8 mouse cellular contexts compared by ENCODE assay signal in the genomic region with DNA sequence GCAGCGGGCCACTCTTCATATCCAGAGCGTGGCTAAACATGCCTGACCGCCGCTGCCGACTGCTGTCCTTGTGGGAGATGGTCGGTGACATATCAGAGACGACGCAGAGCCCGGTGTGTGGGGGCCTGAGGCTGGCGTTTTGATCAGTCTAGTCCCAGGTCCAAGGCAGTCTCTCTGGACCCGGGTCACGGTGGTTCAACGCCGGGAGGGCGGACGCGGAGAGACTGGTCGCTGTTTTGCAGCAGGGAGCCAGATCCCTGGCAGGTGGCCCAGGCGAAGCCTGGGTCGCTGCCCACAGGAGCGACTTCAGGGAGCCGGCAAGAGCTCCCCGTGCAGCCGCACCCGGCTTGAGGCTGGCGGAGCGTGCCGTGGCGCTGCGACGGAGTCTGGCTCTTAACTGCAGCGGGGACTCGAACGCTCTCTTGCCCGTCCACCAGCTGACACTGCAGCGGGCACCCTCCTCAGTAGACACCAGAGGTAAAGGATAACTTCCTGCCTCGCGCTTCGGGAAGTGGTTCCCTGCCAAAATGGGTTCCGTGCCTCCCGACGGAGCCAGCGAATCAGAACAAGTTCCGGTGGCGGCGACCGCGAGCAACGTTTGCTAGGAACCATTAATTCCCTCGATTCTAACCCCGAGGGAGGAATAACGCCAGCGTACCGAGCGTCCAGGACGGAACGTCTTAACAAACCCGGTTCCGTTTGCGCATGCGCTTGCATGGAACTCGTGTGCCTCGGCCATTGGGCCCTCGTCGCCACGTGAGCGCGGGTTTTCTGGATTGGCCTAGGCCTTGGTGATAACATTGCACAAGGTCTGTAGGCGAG. TPM values are rescaled to one million over a fixed set of nuclear protein-coding genes. Genes with fewer than 3 reads are reported as not detected.
A peak's percentile ranks its signal among the peaks of the same experiment; 100 is the strongest.
DNase-seq lines count a peak whose midpoint lies in the region; ATAC-seq lines count a peak whose summit lies in the region.

TSS of gene Slc33a1 (minus strand) at position 669 of the 822 bp plus-strand sequence.

- WGBS in lung, embryonic 16.5 days, result under 1% methylated on average over 69 of the region's 69 CpGs

- peak; percentile 99 for DNase-seq in MEL-GATA-1-ER (ENCODE audit: extremely low read depth, low read depth)
- peak; percentile 99 for DNase-seq in cerebellum, adult 8-10 months
- peak; percentile 100 for DNase-seq in forelimb bud, embryonic 11.5 days (ENCODE audit: low read depth, low spot score)
- DNase-seq in layer of hippocampus, adult 9-10 months (ENCODE audit: low spot score), result peak; percentile 98
- peak; percentile 98 for DNase-seq in ovary, postnatal 10 days (ENCODE audit: low spot score)
- DNase-seq in thymus, postnatal 10 days (ENCODE audit: low spot score in 2 of 2), result peak; percentile 95 to 98

- peaks cover 4% of the 10 kb centered on the region; the same call in 1 of the 2 replicates for H3K27me3 ChIP-seq in lung, embryonic 16.5 days (ENCODE audit: control insufficient read depth, insufficient read depth, low read depth, low read length)

- no peaks in the 10 kb centered on the region for H3K36me3 ChIP-seq in lung, embryonic 16.5 days (ENCODE audit: control insufficient read depth, insufficient read depth, low read length)

- H3K9ac ChIP-seq in lung, embryonic 16.5 days (ENCODE audit: low read length), result peak within 1 kb of the TSS; percentile 85

- peak within 1 kb of the TSS; percentile 90 for H3K4me2 ChIP-seq in lung, embryonic 16.5 days (ENCODE audit: low read depth, low read length)

- peak within 1 kb of the TSS; percentile 92 for H3K4me3 ChIP-seq in lung, embryonic 16.5 days (ENCODE audit: low read length)

- peak within 1 kb of the TSS; percentile 92 for H3K27ac ChIP-seq in lung, embryonic 16.5 days (ENCODE audit: low read length)

- no peaks in the 10 kb centered on the region for H3K9me3 ChIP-seq in lung, embryonic 16.5 days (ENCODE audit: control insufficient read depth, low read length)

- peak; percentile 94 to 97 for ATAC-seq in hematopoietic stem cell, adult 5-6 weeks (replicated peaks in 1 of 2; ENCODE audit: insufficient read depth in 1 of 2, low FRiP score in 2 of 2, low TSS enrichment in 1 of 2, low read depth in 1 of 2, poor library complexity in 2 of 2, severe bottlenecking in 2 of 2)
- peak; percentile 97 for ATAC-seq in lung, embryonic 16.5 days (ENCODE audit: low read depth)

- peaks cover 9% of the 10 kb centered on the region for H3K4me1 ChIP-seq in lung, embryonic 16.5 days (replicated peaks; ENCODE audit: control insufficient read depth, insufficient read depth, low read length)

RNA-seq across cellular contexts. Expression of gene Slc33a1, which starts in this region (rescaled TPM):
- 13.4 TPM in 2 replicates for total RNA-seq in hematopoietic stem cell, adult 5-6 weeks (2017)
- polyA plus RNA-seq in lung, embryonic 16.5 days (2015; fragmentation: Nextera tagmentation; extraction: Ambion mirVana), result 15.6 and 17.1 TPM in 2 replicates

Comparison
In these comparisons a context has a peak if more than half of its experiments do, and no peak if none do; other contexts are left out.
1. Peak in every context shown above with its lines: DNase-seq, ATAC-seq, H3K4me3 ChIP-seq and H3K27ac ChIP-seq.